Mouse (Mus musculus): Measurements from ENCODE around the gene Ldha.
"Not testable (repeated sequence)": the region's sequence is repeated elsewhere in the genome, so short reads cannot be mapped to it uniquely, and the experiment has no call there.

Ldha gene

GRCm38 (mm10) chr7:46881941-46882340 lies 40.7 kb downstream of the Ldha start:
- DNase-seq = not testable (repeated sequence)

GRCm38 (mm10) chr7:46883304-46883703 lies 42.0 kb downstream of the Ldha start:
- DNase-seq = no peak

GRCm38 (mm10) chr7:46895511-46895910 lies 54.2 kb downstream of the Ldha start:
- DNase-seq = no peak

GRCm38 (mm10) chr7:46899343-46899742 lies 58.1 kb downstream of the Ldha start:
- DNase-seq = no peak

Data from lung, postnatal 14 days (tissue).